Mouse (Mus musculus): ENCODE measurements around the gene Fbxo3. TPM values are rescaled to one million over a fixed set of nuclear protein-coding genes. Genes with fewer than 3 reads are reported as not detected.

The Fbxo3 gene
- polyA plus RNA-seq, 1 experiment from 2014 or later: 38.4 TPM

Other genes with a start within 250 kb of the Fbxo3 start
- 80.7 and 87.0 TPM in 2 replicates for gene Caprin1, start 230.1 kb upstream of the Fbxo3 start, polyA plus RNA-seq (2015; fragmentation: Nextera tagmentation; extraction: Ambion mirVana)
- 10.6 and 11.1 TPM in 2 replicates for gene Lmo2, start 69.7 kb upstream of the Fbxo3 start, polyA plus RNA-seq (2015; fragmentation: Nextera tagmentation; extraction: Ambion mirVana)
- gene 4931422A03Rik, start 640 bp downstream of the Fbxo3 start, polyA plus RNA-seq (2015; fragmentation: Nextera tagmentation; extraction: Ambion mirVana): 0.80 and 1.0 TPM in 2 replicates
- not detected in 2 replicates for gene Gm10912, start 38.1 kb downstream of the Fbxo3 start, polyA plus RNA-seq (2015; fragmentation: Nextera tagmentation; extraction: Ambion mirVana)
- not detected in 2 replicates for gene Gm10799, start 40.8 kb downstream of the Fbxo3 start, polyA plus RNA-seq (2015; fragmentation: Nextera tagmentation; extraction: Ambion mirVana)
- 5.5 and 6.4 TPM in 2 replicates for gene Cd59b, start 42.1 kb downstream of the Fbxo3 start, polyA plus RNA-seq (2015; fragmentation: Nextera tagmentation; extraction: Ambion mirVana)
- 58.4 and 59.6 TPM in 2 replicates for gene Cd59a, start 68.1 kb downstream of the Fbxo3 start, polyA plus RNA-seq (2015; fragmentation: Nextera tagmentation; extraction: Ambion mirVana)
- 0.47 and 0.53 TPM in 2 replicates for gene A930018P22Rik, start 95.0 kb downstream of the Fbxo3 start, polyA plus RNA-seq (2015; fragmentation: Nextera tagmentation; extraction: Ambion mirVana)